Mouse (Mus musculus): ENCODE results near the gene Mmp15. TPM values are rescaled to one million over a fixed set of nuclear protein-coding genes. Genes with fewer than 3 reads are reported as not detected.

Gene Mmp15
- total RNA-seq, 2 experiments from 2014 or later = 14.3 to 17.8 TPM

GRCm38 (mm10) chr8:95332437-95333199 lies 19.4 kb upstream of the Mmp15 start:
- intact Hi-C loops (cut with DNase I) = no loop called here
- no peak for DNase-seq

GRCm38 (mm10) chr8:95335706-95336105 lies 16.4 kb upstream of the Mmp15 start:
- no peak for DNase-seq
- intact Hi-C loops (cut with DNase I) = no loop called here

GRCm38 (mm10) chr8:95336363-95336762 lies 15.7 kb upstream of the Mmp15 start:
- no peak for DNase-seq
- intact Hi-C loops (cut with DNase I) = no loop called here

- DNase-seq = no peak
- intact Hi-C loops (cut with DNase I) = loop anchor here (10.0 kb wide), 1 partner anchor 253 kb away; no protein-coding TSS in a partner anchor
Observed at GRCm38 (mm10) chr8:95341721-95342120, 10.3 kb upstream of the Mmp15 start.

- intact Hi-C loops (cut with DNase I) = loop anchor here (5.0 to 10.0 kb wide), 3 partner anchors 108 to 353 kb away; no protein-coding TSS in a partner anchor
Observed at GRCm38 (mm10) chr8:95344668-95345067, 7.4 kb upstream of the Mmp15 start.

GRCm38 (mm10) chr8:95346643-95347545 lies 5.2 kb upstream of the Mmp15 start:
- peak in 1 of 2 experiments; percentile 50 for DNase-seq
- intact Hi-C loops (cut with DNase I) = loop anchor here (2.0 to 10.0 kb wide), 4 partner anchors 82 to 350 kb away; no protein-coding TSS in a partner anchor

More at GRCm38 (mm10) chr8:95344668-95345067, 7.4 kb upstream of the Mmp15 start:
- no peak for DNase-seq

GRCm38 (mm10) chr8:95348356-95348755 lies 3.7 kb upstream of the Mmp15 start:
- no peak for DNase-seq
- intact Hi-C loops (cut with DNase I) = loop anchor here (5.0 to 10.0 kb wide), 3 partner anchors 104 to 349 kb away; no protein-coding TSS in a partner anchor

GRCm38 (mm10) chr8:95348811-95349630 lies 3.0 kb upstream of the Mmp15 start:
- intact Hi-C loops (cut with DNase I) = loop anchor here (5.0 to 10.0 kb wide), 3 partner anchors 103 to 348 kb away; no protein-coding TSS in a partner anchor
- DNase-seq = peak in 1 of 2 experiments; percentile 48

GRCm38 (mm10) chr8:95351461-95351860 lies 607 bp upstream of the Mmp15 start:
- intact Hi-C loops (cut with DNase I) = no loop called here
- no peak for DNase-seq

- DNase-seq = peak in 1 of 2 experiments; percentile 48
- intact Hi-C loops (cut with DNase I) = loop anchor here (2.0 kb wide), 1 partner anchor 82 kb away; the partner anchor contains the start of gene Cfap20
Observed at GRCm38 (mm10) chr8:95352871-95353866, 1.1 kb downstream of the Mmp15 start.

- intact Hi-C loops (cut with DNase I) = no loop called here
- DNase-seq = no peak
Observed at GRCm38 (mm10) chr8:95354606-95355005, 2.5 kb downstream of the Mmp15 start.

- intact Hi-C loops (cut with DNase I) = no loop called here
- DNase-seq = no peak
Observed at GRCm38 (mm10) chr8:95358550-95359411, 6.7 kb downstream of the Mmp15 start.

GRCm38 (mm10) chr8:95360181-95361015 lies 8.3 kb downstream of the Mmp15 start:
- DNase-seq = no peak
- intact Hi-C loops (cut with DNase I) = no loop called here

GRCm38 (mm10) chr8:95361016-95361341 lies 8.9 kb downstream of the Mmp15 start:
- intact Hi-C loops (cut with DNase I) = no loop called here
- no peak for DNase-seq

- intact Hi-C loops (cut with DNase I) = no loop called here
Observed at GRCm38 (mm10) chr8:95362272-95362671, 10.2 kb downstream of the Mmp15 start.

GRCm38 (mm10) chr8:95363849-95364248 lies 11.8 kb downstream of the Mmp15 start:
- intact Hi-C loops (cut with DNase I) = no loop called here
- DNase-seq = no peak

More at GRCm38 (mm10) chr8:95362272-95362671, 10.2 kb downstream of the Mmp15 start:
- no peak for DNase-seq
